Mouse (Mus musculus): Measurements from ENCODE around the gene Pip4p1. TPM values are rescaled to one million over a fixed set of nuclear protein-coding genes. Genes with fewer than 3 reads are reported as not detected.
A peak's percentile ranks its signal among the peaks of the same experiment; 100 is the strongest.
"Not testable (repeated sequence)": the region's sequence is repeated elsewhere in the genome, so short reads cannot be mapped to it uniquely, and the experiment has no call there.

The Pip4p1 gene
- polyA plus RNA-seq, 1 experiment from 2014 or later: 95.1 TPM

GRCm38 (mm10) chr14:50936649-50937048, 6.0 kb upstream of the Pip4p1 start:
- Histone ChIP-seq H3K4me2 (replicated peaks) (no peak overlapping the region), H3K9me3 (no peaks in the 10 kb centered on the region), H3K27ac (replicated peaks) (no peak overlapping the region), H3K9ac (replicated peaks) (no peak overlapping the region), H3K4me3 (no peak overlapping the region), H3K36me3 (no peaks in the 10 kb centered on the region), H3K27me3 (no peaks in the 10 kb centered on the region), H3K4me1 (peaks cover 1% of the 10 kb centered on the region)
- WGBS: 41% methylated on average over 1 of the region's 1 CpGs
- ATAC-seq (replicated peaks): no peak

DNA sequence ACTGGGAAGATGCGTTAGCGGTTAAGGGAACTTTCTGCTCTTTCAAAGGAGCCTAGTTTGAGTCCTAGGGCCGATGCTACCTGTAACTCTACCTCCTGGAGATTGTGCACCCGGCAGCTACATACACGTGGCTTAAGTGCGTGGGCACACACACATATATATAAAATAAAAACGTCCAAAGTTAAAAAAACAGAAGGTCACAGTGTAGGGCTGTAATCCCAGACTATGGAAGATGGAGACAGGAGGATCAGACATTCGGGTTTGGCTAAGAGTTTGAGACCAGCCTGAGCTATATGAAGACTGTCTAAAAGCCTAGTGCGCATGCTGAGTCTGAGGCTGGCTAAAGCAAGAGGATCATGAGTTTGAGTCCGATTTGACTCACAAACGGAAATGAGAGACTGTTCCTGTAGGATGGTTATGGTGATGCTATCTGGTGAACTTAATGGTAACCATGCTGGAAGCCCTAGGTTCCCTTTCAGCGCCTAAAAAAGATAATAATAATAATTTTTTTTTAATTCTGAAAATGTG, 901 bp upstream of the Pip4p1 start:
- WGBS: 11% methylated on average over 12 of the region's 12 CpGs
- H3K4me2 ChIP-seq (replicated peaks): peak overlapping the region; percentile 65
- peak overlapping the region; percentile 53 for H3K9ac ChIP-seq (replicated peaks)
- H3K27ac ChIP-seq (replicated peaks): peak overlapping the region; percentile 91
- peaks cover 28% of the 10 kb centered on the region for H3K36me3 ChIP-seq
- ATAC-seq (replicated peaks): no peak; the same call in 1 of the 2 replicates
- H3K4me3 ChIP-seq: peak overlapping the region; percentile 78
- H3K27me3 ChIP-seq: no peaks in the 10 kb centered on the region
- H3K9me3 ChIP-seq: no peaks in the 10 kb centered on the region
- peaks cover 26% of the 10 kb centered on the region for H3K4me1 ChIP-seq

- Histone ChIP-seq H3K9ac (replicated peaks) (peak overlapping the region; percentile 91), H3K4me3 (peak overlapping the region; percentile 78), H3K36me3 (peaks cover 35% of the 10 kb centered on the region), H3K9me3 (no peaks in the 10 kb centered on the region), H3K27me3 (no peaks in the 10 kb centered on the region), H3K4me1 (peaks cover 38% of the 10 kb centered on the region), H3K27ac (replicated peaks) (peak overlapping the region; percentile 84), H3K4me2 (replicated peaks) (peak overlapping the region; percentile 71)
- peak; percentile 53 for ATAC-seq (replicated peaks)
- WGBS: under 1% methylated on average over 36 of the region's 38 CpGs
These were observed 291 bp downstream of the Pip4p1 start for GRCm38 (mm10) chr14:50930377-50930753.

- ATAC-seq (replicated peaks): no peak
- Histone ChIP-seq H3K4me1 (peaks cover 38% of the 10 kb centered on the region), H3K9me3 (no peaks in the 10 kb centered on the region), H3K4me2 (replicated peaks) (peak overlapping the region; percentile 71), H3K9ac (replicated peaks) (peak overlapping the region; percentile 91), H3K4me3 (peak overlapping the region; percentile 78), H3K36me3 (peaks cover 35% of the 10 kb centered on the region), H3K27me3 (no peaks in the 10 kb centered on the region), H3K27ac (replicated peaks) (peak overlapping the region; percentile 84)
- WGBS: 12% methylated on average over 10 of the region's 10 CpGs
These were observed 705 bp downstream of the Pip4p1 start for GRCm38 (mm10) chr14:50929951-50930350.

DNA sequence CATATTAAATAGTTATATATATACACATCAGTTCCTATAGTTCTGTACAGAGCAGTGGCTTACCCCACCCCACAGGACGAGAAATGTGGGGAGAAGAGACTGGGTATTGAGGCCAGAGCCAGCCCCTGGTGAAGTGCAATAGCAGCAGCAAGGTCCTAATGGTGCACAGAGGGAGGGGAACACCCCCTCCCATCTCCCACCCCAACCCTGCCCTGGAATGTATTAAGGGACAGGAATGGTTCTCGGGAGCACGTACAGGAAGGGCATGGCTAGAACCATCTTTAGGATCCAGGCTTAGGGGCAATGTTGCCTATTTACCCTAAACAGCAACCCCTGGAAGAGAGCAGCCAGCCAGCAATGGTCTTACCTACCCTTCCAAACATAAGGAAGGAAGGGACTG, 3.3 kb downstream of the Pip4p1 start:
- Histone ChIP-seq H3K9ac (replicated peaks) (no peak overlapping the region), H3K36me3 (peaks cover 35% of the 10 kb centered on the region), H3K9me3 (no peaks in the 10 kb centered on the region), H3K4me2 (replicated peaks) (no peak overlapping the region), H3K4me1 (peaks cover 46% of the 10 kb centered on the region), H3K27me3 (no peaks in the 10 kb centered on the region), H3K4me3 (no peak overlapping the region), H3K27ac (replicated peaks) (no peak overlapping the region)
- 72% methylated on average over 3 of the region's 3 CpGs for WGBS
- ATAC-seq (replicated peaks): no peak

- peak; percentile 11 for ATAC-seq (replicated peaks)
- H3K9ac ChIP-seq (replicated peaks): peak overlapping the region; percentile 93
- H3K4me3 ChIP-seq: peak overlapping the region; percentile 95
- no peaks in the 10 kb centered on the region for H3K9me3 ChIP-seq
- H3K4me1 ChIP-seq: peaks cover 42% of the 10 kb centered on the region
- no peaks in the 10 kb centered on the region for H3K27me3 ChIP-seq
- peak overlapping the region; percentile 91 for H3K4me2 ChIP-seq (replicated peaks)
- under 1% methylated on average over 38 of the region's 38 CpGs for WGBS
- H3K36me3 ChIP-seq: peaks cover 35% of the 10 kb centered on the region
- H3K27ac ChIP-seq (replicated peaks): peak overlapping the region; percentile 93
These were observed 5.3 kb downstream of the Pip4p1 start for GRCm38 (mm10) chr14:50925111-50925920.

GRCm38 (mm10) chr14:50924281-50925064, 6.2 kb downstream of the Pip4p1 start, which contains the start of the genes Osgep and Apex1:
Osgep (minus strand) TSS chr14:50924893.
Apex1 (plus strand) TSS chr14:50924968.
- peak within 1 kb of the TSS; percentile 95 for H3K4me3 ChIP-seq
- H3K9me3 ChIP-seq: no peaks in the 10 kb centered on the region
- peak within 1 kb of the TSS; percentile 93 for H3K9ac ChIP-seq (replicated peaks)
- peaks cover 35% of the 10 kb centered on the region for H3K4me1 ChIP-seq
- H3K4me2 ChIP-seq (replicated peaks): peak within 1 kb of the TSS; percentile 91
- ATAC-seq (replicated peaks): peak; percentile 95
- peak within 1 kb of the TSS; percentile 93 for H3K27ac ChIP-seq (replicated peaks)
- H3K27me3 ChIP-seq: no peaks in the 10 kb centered on the region
- WGBS: under 1% methylated on average over 57 of the region's 57 CpGs
- peaks cover 35% of the 10 kb centered on the region for H3K36me3 ChIP-seq

DNA sequence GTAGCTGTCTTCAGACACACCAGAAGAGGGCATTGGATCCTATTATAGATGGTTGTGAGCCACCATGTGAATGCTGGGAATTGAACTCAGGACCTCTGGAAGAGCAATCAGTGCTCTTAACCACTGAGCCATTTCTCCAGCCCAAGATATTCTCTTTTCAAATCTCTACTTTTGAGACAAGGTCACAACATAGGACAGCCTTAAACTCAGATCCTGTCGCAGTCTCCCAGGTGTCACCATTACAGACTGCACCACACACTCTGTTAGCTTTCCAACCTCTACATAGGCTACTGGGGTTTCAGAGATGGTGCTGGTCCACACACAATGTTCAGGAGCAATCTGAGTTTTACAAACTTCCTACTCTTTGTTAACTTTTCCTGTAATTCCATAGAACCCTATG, 7.2 kb downstream of the Pip4p1 start:
- H3K36me3 ChIP-seq: peaks cover 32% of the 10 kb centered on the region
- peaks cover 30% of the 10 kb centered on the region for H3K4me1 ChIP-seq
- not testable (repeated sequence) for H3K27ac ChIP-seq (replicated peaks); ATAC-seq (replicated peaks); H3K9me3 ChIP-seq; H3K27me3 ChIP-seq
- peak overlapping the region; percentile 95 for H3K4me3 ChIP-seq
- 80% methylated on average over 1 of the region's 1 CpGs for WGBS
- peak overlapping the region; percentile 91 for H3K4me2 ChIP-seq (replicated peaks)
- peak overlapping the region; percentile 93 for H3K9ac ChIP-seq (replicated peaks)

- ATAC-seq (replicated peaks): no peak
- 56% methylated on average over 3 of the region's 3 CpGs for WGBS
- Histone ChIP-seq H3K9me3 (no peaks in the 10 kb centered on the region), H3K27ac (replicated peaks) (no peak overlapping the region), H3K27me3 (no peaks in the 10 kb centered on the region), H3K9ac (replicated peaks) (no peak overlapping the region), H3K4me1 (no peaks in the 10 kb centered on the region), H3K4me3 (no peak overlapping the region), H3K4me2 (replicated peaks) (no peak overlapping the region), H3K36me3 (peaks cover 42% of the 10 kb centered on the region)
These were observed 19.3 kb downstream of the Pip4p1 start for GRCm38 (mm10) chr14:50911356-50911755.

- Histone ChIP-seq H3K36me3 (peaks cover 14% of the 10 kb centered on the region), H3K27ac (replicated peaks) (no peak overlapping the region), H3K9ac (replicated peaks) (no peak overlapping the region), H3K4me1 (peaks cover 7% of the 10 kb centered on the region), H3K4me2 (replicated peaks) (no peak overlapping the region), H3K4me3 (no peak overlapping the region), H3K27me3 (no peaks in the 10 kb centered on the region), H3K9me3 (no peaks in the 10 kb centered on the region)
- no peak for ATAC-seq (replicated peaks)
- 78% methylated on average over 4 of the region's 4 CpGs for WGBS
These were observed 22.5 kb downstream of the Pip4p1 start for GRCm38 (mm10) chr14:50908126-50908525.

DNA sequence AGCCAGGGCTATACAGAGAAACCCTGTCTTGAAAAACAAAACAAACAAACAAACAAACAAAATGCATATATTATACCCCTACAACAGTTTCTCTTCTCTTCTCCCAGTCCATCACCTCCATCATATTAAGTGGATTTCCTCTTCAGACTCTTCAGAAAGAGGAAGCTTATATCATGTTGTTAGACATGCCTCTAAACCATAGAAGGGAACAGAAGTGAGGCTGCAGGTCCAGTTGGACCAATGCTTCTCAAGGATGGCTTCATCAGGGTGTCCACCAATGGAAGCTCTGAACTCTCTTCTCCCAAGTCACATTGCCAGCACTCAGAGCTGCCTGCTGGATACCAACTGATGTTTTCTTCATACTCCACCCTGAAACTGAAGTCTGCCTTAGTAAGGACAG, 25.3 kb downstream of the Pip4p1 start:
- H3K4me1 ChIP-seq; ATAC-seq (replicated peaks); H3K9ac ChIP-seq (replicated peaks); H3K4me3 ChIP-seq; H3K9me3 ChIP-seq; H3K27me3 ChIP-seq; H3K36me3 ChIP-seq; H3K27ac ChIP-seq (replicated peaks); H3K4me2 ChIP-seq (replicated peaks): not testable (repeated sequence)

GRCm38 (mm10) chr14:50904828-50905129, 25.9 kb downstream of the Pip4p1 start:
- no peak for ATAC-seq (replicated peaks)
- H3K4me1 ChIP-seq: peaks cover 7% of the 10 kb centered on the region
- WGBS: 86% methylated on average over 4 of the region's 4 CpGs
- H3K27me3 ChIP-seq: no peaks in the 10 kb centered on the region
- no peaks in the 10 kb centered on the region for H3K36me3 ChIP-seq
- no peak overlapping the region for H3K9ac ChIP-seq (replicated peaks)
- H3K27ac ChIP-seq (replicated peaks): no peak overlapping the region
- H3K4me3 ChIP-seq: no peak overlapping the region
- H3K9me3 ChIP-seq: no peaks in the 10 kb centered on the region
- H3K4me2 ChIP-seq (replicated peaks): no peak overlapping the region
